Mouse (Mus musculus) limb, embryonic 12.5 days (tissue): Measurements from ENCODE around the gene Pgap1. TPM values are rescaled to one million over a fixed set of nuclear protein-coding genes. Genes with fewer than 3 reads are reported as not detected.

Experiments
- ATAC-seq: fragments of 200-750 bp; cut with Nextera tagmentation; 2 replicates; pipeline ENCODE4 v1.8.0; 2017; ENCODE audit warnings: low read depth, moderate TSS enrichment; ENCODE audit not compliant: insufficient number of reproducible peaks, insufficient read depth, low FRiP score, low TSS enrichment
- H3K27ac ChIP-seq: fragments of 300-500 bp; sonication (generic); 2 replicates; pipeline ENCODE4 v1.5.1; 2016; ENCODE audit warnings: mild to moderate bottlenecking, moderate library complexity
- H3K27me3 ChIP-seq: fragments of 300-500 bp; sonication (generic); 2 replicates; pipeline ENCODE4 v1.6.1; 2016; ENCODE audit warnings: mild to moderate bottlenecking, moderate library complexity
- H3K36me3 ChIP-seq: fragments of 300-500 bp; sonication (generic); 2 replicates; pipeline ENCODE4 v1.6.1; 2016; ENCODE audit warnings: mild to moderate bottlenecking, moderate library complexity
- H3K4me1 ChIP-seq: fragments of 300-500 bp; sonication (generic); replicated peaks from 2 replicates; pipeline ENCODE4 v1.6.1; 2016
- H3K4me2 ChIP-seq: fragments of 300-500 bp; sonication (generic); 2 replicates; pipeline ENCODE4 v1.6.1; 2016; ENCODE audit warnings: mild to moderate bottlenecking, moderate library complexity
- H3K4me3 ChIP-seq: fragments of 300-500 bp; sonication (generic); replicated peaks from 2 replicates; pipeline ENCODE4 v1.5.1; 2016; ENCODE audit warnings: mild to moderate bottlenecking
- H3K9ac ChIP-seq: fragments of 300-500 bp; sonication (generic); replicated peaks from 2 replicates; pipeline ENCODE4 v1.6.1; 2016; ENCODE audit warnings: mild to moderate bottlenecking, moderate library complexity
- H3K9me3 ChIP-seq: fragments of 300-500 bp; sonication (generic); 2 replicates; pipeline ENCODE4 v1.6.1; 2016; ENCODE audit warnings: mild to moderate bottlenecking, moderate library complexity
- WGBS: fragments of 180-500 bp; shearing (Covaris S2); methylation state at CpG from one replicate; pipeline ENCODE4 v1.1.7; 2016; 5-methylcytosine and 5-hydroxymethylcytosine counted together
- polyA plus RNA-seq: library from polyadenylated mRNA; unstranded; fragments of >200 nt; fragmentation: Nextera tagmentation; extraction: Ambion mirVana; gene quantifications from 2 replicates; pipeline ENCODE4 v1.2.1, GENCODE M21; 2016

The Pgap1 gene
- 6.3 and 6.9 TPM in 2 replicates for polyA plus RNA-seq

GRCm38 (mm10) chr1:54557301-54558229 lies at the start of gene Pgap1:
TSS of gene Pgap1 (minus strand) at chr1:54557684.
- Histone ChIP-seq H3K4me1 (0 out of 2 replicates have a peak, but pooled peaks cover 2% of the 10 kb centered on the region), H3K4me2 (peak within 1 kb of the TSS; percentile 94), H3K27me3 (no peaks in the 10 kb centered on the region), H3K36me3 (no peaks in the 10 kb centered on the region), H3K9ac (peak within 1 kb of the TSS; percentile 70), H3K4me3 (peak within 1 kb of the TSS; percentile 70), H3K9me3 (no peaks in the 10 kb centered on the region), H3K27ac (no peak within 1 kb of the TSS)
- peak; percentile 99 for ATAC-seq
- under 1% methylated on average over 59 of the region's 59 CpGs for WGBS

GRCm38 (mm10) chr1:54606936-54607335 lies 49.5 kb upstream of the Pgap1 start:
- Histone ChIP-seq H3K27me3 (no peaks in the 10 kb centered on the region), H3K4me3 (no peak overlapping the region), H3K4me2 (no peak overlapping the region), H3K9me3 (no peaks in the 10 kb centered on the region), H3K9ac (no peak overlapping the region), H3K36me3 (no peaks in the 10 kb centered on the region), H3K4me1 (no peaks in the 10 kb centered on the region), H3K27ac (no peak overlapping the region)
- 86% methylated on average over 1 of the region's 1 CpGs for WGBS
- ATAC-seq: no peak

- WGBS: 95% methylated on average over 9 of the region's 9 CpGs
- H3K4me1 ChIP-seq: no peaks in the 10 kb centered on the region
- H3K27ac ChIP-seq: no peak overlapping the region
- H3K9me3 ChIP-seq: 0 out of 2 replicates have a peak, but pooled peaks cover 5% of the 10 kb centered on the region
- ATAC-seq: no peak
- H3K9ac ChIP-seq: no peak overlapping the region
- no peaks in the 10 kb centered on the region for H3K27me3 ChIP-seq
- no peak overlapping the region for H3K4me2 ChIP-seq
- no peaks in the 10 kb centered on the region for H3K36me3 ChIP-seq
- no peak overlapping the region for H3K4me3 ChIP-seq
Measured at GRCm38 (mm10) chr1:54601692-54602091, 44.2 kb upstream of the Pgap1 start.

- no peaks in the 10 kb centered on the region for H3K4me1 ChIP-seq
- H3K9ac ChIP-seq: no peak overlapping the region
- 57% methylated on average over 1 of the region's 1 CpGs for WGBS
Measured at GRCm38 (mm10) chr1:54600275-54600674, 42.8 kb upstream of the Pgap1 start.

GRCm38 (mm10) chr1:54597594-54598217 lies 40.2 kb upstream of the Pgap1 start:
- Histone ChIP-seq H3K27me3 (no peaks in the 10 kb centered on the region), H3K36me3 (no peaks in the 10 kb centered on the region), H3K4me1 (no peaks in the 10 kb centered on the region), H3K4me3 (no peak overlapping the region), H3K4me2 (no peak overlapping the region), H3K9ac (no peak overlapping the region), H3K9me3 (0 out of 2 replicates have a peak, but pooled peaks cover 5% of the 10 kb centered on the region), H3K27ac (no peak overlapping the region)
- 87% methylated on average over 4 of the region's 4 CpGs for WGBS
- no peak for ATAC-seq

More at GRCm38 (mm10) chr1:54600275-54600674, 42.8 kb upstream of the Pgap1 start:
- ATAC-seq: no peak
- no peak overlapping the region for H3K4me3 ChIP-seq
- H3K36me3 ChIP-seq: no peaks in the 10 kb centered on the region
- no peak overlapping the region for H3K27ac ChIP-seq
- 0 out of 2 replicates have a peak, but pooled peaks cover 5% of the 10 kb centered on the region for H3K9me3 ChIP-seq
- no peak overlapping the region for H3K4me2 ChIP-seq
- no peaks in the 10 kb centered on the region for H3K27me3 ChIP-seq

- 81% methylated on average over 2 of the region's 2 CpGs for WGBS
- no peaks in the 10 kb centered on the region for H3K27me3 ChIP-seq
Measured at GRCm38 (mm10) chr1:54596151-54596550, 38.7 kb upstream of the Pgap1 start.

GRCm38 (mm10) chr1:54587076-54587475 lies 29.6 kb upstream of the Pgap1 start:
- H3K27ac ChIP-seq: no peak overlapping the region
- no peak for ATAC-seq
- no peak overlapping the region for H3K4me3 ChIP-seq
- H3K9me3 ChIP-seq: no peaks in the 10 kb centered on the region
- H3K4me1 ChIP-seq: 0 out of 2 replicates have a peak, but pooled peaks cover 3% of the 10 kb centered on the region
- H3K9ac ChIP-seq: no peak overlapping the region
- WGBS: 88% methylated on average over 5 of the region's 5 CpGs
- H3K4me2 ChIP-seq: no peak overlapping the region
- H3K27me3 ChIP-seq: no peaks in the 10 kb centered on the region
- no peaks in the 10 kb centered on the region for H3K36me3 ChIP-seq

More at GRCm38 (mm10) chr1:54596151-54596550, 38.7 kb upstream of the Pgap1 start:
- Histone ChIP-seq H3K36me3 (no peaks in the 10 kb centered on the region), H3K9ac (no peak overlapping the region), H3K9me3 (0 out of 2 replicates have a peak, but pooled peaks cover 5% of the 10 kb centered on the region), H3K27ac (no peak overlapping the region), H3K4me2 (no peak overlapping the region), H3K4me3 (no peak overlapping the region), H3K4me1 (no peaks in the 10 kb centered on the region)
- no peak for ATAC-seq

- no peaks in the 10 kb centered on the region for H3K36me3 ChIP-seq
- WGBS: 53% methylated on average over 5 of the region's 5 CpGs
- no peaks in the 10 kb centered on the region for H3K27me3 ChIP-seq
- no peaks in the 10 kb centered on the region for H3K9me3 ChIP-seq
- H3K27ac ChIP-seq: no peak overlapping the region
- no peak overlapping the region for H3K9ac ChIP-seq
- H3K4me3 ChIP-seq: no peak overlapping the region
- 0 out of 2 replicates have a peak, but pooled peaks cover 3% of the 10 kb centered on the region for H3K4me1 ChIP-seq
- ATAC-seq: no peak
- H3K4me2 ChIP-seq: no peak overlapping the region
Measured at GRCm38 (mm10) chr1:54585971-54586555, 28.6 kb upstream of the Pgap1 start.

- H3K27ac ChIP-seq: no peak overlapping the region
- H3K4me1 ChIP-seq: 0 out of 2 replicates have a peak, but pooled peaks cover 3% of the 10 kb centered on the region
- WGBS: 41% methylated on average over 9 of the region's 9 CpGs
- H3K27me3 ChIP-seq: no peaks in the 10 kb centered on the region
- H3K4me3 ChIP-seq: no peak overlapping the region
- no peak for ATAC-seq
- no peak overlapping the region for H3K9ac ChIP-seq
- no peaks in the 10 kb centered on the region for H3K9me3 ChIP-seq
- H3K36me3 ChIP-seq: no peaks in the 10 kb centered on the region
- H3K4me2 ChIP-seq: no peak overlapping the region
Measured at GRCm38 (mm10) chr1:54585278-54585846, 27.9 kb upstream of the Pgap1 start.

- ATAC-seq: no peak
- Histone ChIP-seq H3K4me2 (no peak overlapping the region), H3K4me3 (no peak overlapping the region), H3K9ac (no peak overlapping the region), H3K27ac (no peak overlapping the region), H3K4me1 (0 out of 2 replicates have a peak, but pooled peaks cover 3% of the 10 kb centered on the region), H3K9me3 (no peaks in the 10 kb centered on the region), H3K27me3 (no peaks in the 10 kb centered on the region), H3K36me3 (no peaks in the 10 kb centered on the region)
- 68% methylated on average over 2 of the region's 2 CpGs for WGBS
Measured at GRCm38 (mm10) chr1:54584588-54585277, 27.2 kb upstream of the Pgap1 start.
